Mouse (Mus musculus) CH12.LX (cell line): ENCODE data around the gene Psmc3ip. TPM values are rescaled to one million over a fixed set of nuclear protein-coding genes. Genes with fewer than 3 reads are reported as not detected.

Experiments used
- DNase-seq: peaks from one replicate; pipeline ENCODE4 v3.0.0-alpha.2; 2013; ENCODE audit errors: extremely low read depth
- H3K27ac ChIP-seq: 2 replicates; pipeline ENCODE4 v1.5.1; 2012; ENCODE audit warnings: low read depth, mild to moderate bottlenecking, control low read depth, moderate library complexity; ENCODE audit not compliant: insufficient read depth
- H3K27me3 ChIP-seq: replicated peaks from 2 replicates; pipeline ENCODE3; 2012; ENCODE audit warnings: inconsistent platforms
- H3K36me3 ChIP-seq, 2 experiments: replicated peaks in 1 of 2; 2 replicates each; pipeline versions ENCODE3 to v1.6.1; 2012; ENCODE audit warnings: inconsistent platforms in 1 of 2, low read length in 1 of 2, mild to moderate bottlenecking in 1 of 2, mixed read lengths in 1 of 2, moderate library complexity in 1 of 2; ENCODE audit not compliant: control insufficient read depth in 1 of 2, insufficient read depth in 1 of 2
- H3K4me1 ChIP-seq, 2 experiments: 2 replicates each; pipeline ENCODE4 v1.6.1; 2012; ENCODE audit warnings: inconsistent platforms in 1 of 2, moderate library complexity in 1 of 2; ENCODE audit not compliant: insufficient read depth in 2 of 2, control insufficient read depth in 1 of 2
- H3K4me2 ChIP-seq: 2 replicates; pipeline ENCODE4 v1.6.1; 2012; ENCODE audit warnings: low read depth, mild to moderate bottlenecking, control low read depth; ENCODE audit not compliant: poor library complexity, insufficient read depth, severe bottlenecking
- H3K4me3 ChIP-seq, 3 experiments: fragments of 150-350 bp in 1 of 3; sonication (generic) in 1 of 3; replicated peaks in 1 of 3; 2 replicates each; pipeline versions ENCODE3 to v1.5.1; 2011 to 2012; ENCODE audit warnings: low read depth in 2 of 3, low read length in 2 of 3, mild to moderate bottlenecking in 2 of 3, moderate library complexity in 2 of 3, control low read depth in 1 of 3, improper control_type of control experiment in 1 of 3, inconsistent platforms in 1 of 3, mixed read lengths in 1 of 3; ENCODE audit not compliant: poor library complexity in 1 of 3
- H3K79me2 ChIP-seq: replicated peaks from 2 replicates; pipeline ENCODE4 v1.6.1; 2012; ENCODE audit warnings: mild to moderate bottlenecking, moderate library complexity; ENCODE audit not compliant: control insufficient read depth, poor library complexity, insufficient read depth, severe bottlenecking; ENCODE audit errors: extremely low read depth
- H3K9ac ChIP-seq: 2 replicates; pipeline ENCODE4 v1.6.1; 2012; ENCODE audit warnings: low read depth, mild to moderate bottlenecking, control low read depth, moderate library complexity; ENCODE audit not compliant: insufficient read depth
- H3K9me3 ChIP-seq: replicated peaks from 2 replicates; pipeline ENCODE3; 2012; ENCODE audit warnings: low read length, inconsistent platforms, mixed read lengths
- CHD1 ChIP-seq: IDR thresholded peaks from 2 replicates; pipeline ENCODE4 v1.6.1; 2012; ENCODE audit warnings: low read depth, low read length, improper control_type of control experiment, inconsistent platforms
- CHD2 ChIP-seq: IDR thresholded peaks from 2 replicates; pipeline ENCODE4 v1.6.1; 2011; ENCODE audit warnings: low read length, improper control_type of control experiment
- IRF4 ChIP-seq: IDR thresholded peaks from 2 replicates; pipeline ENCODE4 v1.6.1; 2014; ENCODE audit warnings: low read depth, mild to moderate bottlenecking, inconsistent platforms, low read length, improper control_type of control experiment
- JUN ChIP-seq: IDR thresholded peaks from 2 replicates; pipeline ENCODE4 v1.6.1; 2011; ENCODE audit warnings: low read depth, mild to moderate bottlenecking, low read length, improper control_type of control experiment, moderate library complexity; ENCODE audit not compliant: insufficient read depth
- MAFK ChIP-seq: IDR thresholded peaks from 2 replicates; pipeline ENCODE4 v1.6.1; 2011; ENCODE audit warnings: low read length, improper control_type of control experiment; ENCODE audit not compliant: insufficient replicate concordance
- MAZ ChIP-seq: IDR thresholded peaks from 2 replicates; pipeline ENCODE4 v1.6.1; 2012; ENCODE audit warnings: low read depth, mild to moderate bottlenecking, inconsistent platforms, low read length, improper control_type of control experiment, moderate library complexity
- MEF2A ChIP-seq: IDR thresholded peaks from 2 replicates; pipeline ENCODE4 v1.6.1; 2014; ENCODE audit warnings: low read depth, mild to moderate bottlenecking, inconsistent platforms, low read length, improper control_type of control experiment, borderline replicate concordance
- MXI1 ChIP-seq: IDR thresholded peaks from 2 replicates; pipeline ENCODE4 v1.6.1; 2011; ENCODE audit warnings: mild to moderate bottlenecking, low read depth, low read length, improper control_type of control experiment
- NRF1 ChIP-seq: IDR thresholded peaks from 2 replicates; pipeline ENCODE4 v1.6.1; 2014; ENCODE audit warnings: low read depth, mild to moderate bottlenecking, inconsistent platforms, low read length, improper control_type of control experiment, moderate library complexity
- POLR2AphosphoS2 ChIP-seq: IDR thresholded peaks from 2 replicates; pipeline ENCODE4 v1.6.1; 2011; ENCODE audit warnings: low read depth, low read length, improper control_type of control experiment
- RAD21 ChIP-seq: IDR thresholded peaks from 2 replicates; pipeline ENCODE4 v1.6.1; 2011; ENCODE audit warnings: low read depth, mild to moderate bottlenecking, low read length, improper control_type of control experiment, moderate library complexity
- SIN3A ChIP-seq: IDR thresholded peaks from 2 replicates; pipeline ENCODE4 v1.6.1; 2012; ENCODE audit warnings: low read length, improper control_type of control experiment, inconsistent platforms
- SMC3 ChIP-seq: IDR thresholded peaks from 2 replicates; pipeline ENCODE4 v1.6.1; 2011; ENCODE audit warnings: low read depth, low read length, improper control_type of control experiment
- TBP ChIP-seq: conservative IDR thresholded peaks from 2 replicates; pipeline ENCODE4 v1.6.1; 2011; ENCODE audit warnings: low read depth, low read length, improper control_type of control experiment
- ZMIZ1 ChIP-seq: IDR thresholded peaks from 2 replicates; pipeline ENCODE4 v1.6.1; 2012; ENCODE audit warnings: low read depth, mild to moderate bottlenecking, inconsistent platforms, low read length, improper control_type of control experiment
- ZNF384 ChIP-seq: IDR thresholded peaks from 2 replicates; pipeline ENCODE4 v1.6.1; 2012; ENCODE audit warnings: low read depth, low read length, improper control_type of control experiment, inconsistent platforms
- dilution Hi-C: fragments of 300-500 bp; cut with MboI; formaldehyde crosslinking; loops from 2 replicates; pipeline ENCODE4 v1.14.3; 2020; ENCODE audit warnings: low sequenced_read_pairs; ENCODE audit not compliant: extremely low pct_unique_long_range_greater_than_20kb, extremely low pct_ligation_motif_present
- in situ Hi-C: fragments of 300-500 bp; cut with MboI; formaldehyde crosslinking; loops from 3 replicates; pipeline ENCODE4 v1.14.3; 2019; ENCODE audit warnings: low sequenced_read_pairs, low pct_ligation_motif_present, low pct_unique_long_range_greater_than_20kb, mixed read lengths
- polyA plus RNA-seq: library from polyadenylated mRNA; unstranded; fragments of >175 nt; gene quantifications from 2 replicates; pipeline ENCODE4 v1.2.1, GENCODE M21; 2012; ENCODE audit warnings: low read depth; ENCODE audit not compliant: insufficient read length
- total RNA-seq, 2 experiments: library from RNA; depleted of rRNA; stranded (reverse); fragments of 300-350 nt in 1 of 2; fragments of >200 nt in 1 of 2; gene quantifications; 2 replicates each; pipeline ENCODE4 v1.2.3; 2012 to 2014

Psmc3ip gene
- total and polyA plus RNA-seq, 3 experiments, result 63.7 to 89.9 (median 85.9) TPM

GRCm38 (mm10) chr11:101080421-101080820 is 14.8 kb downstream of the Psmc3ip start:
- Histone ChIP-seq H3K4me3 (no peak overlapping the region), H3K27me3 (peaks cover 3% of the 10 kb centered on the region), H3K9me3 (no peaks in the 10 kb centered on the region), H3K4me2 (no peak overlapping the region), H3K4me1 (peaks cover 11 to 29% of the 10 kb centered on the region in 2 experiments), H3K9ac (no peak overlapping the region), H3K36me3 (peaks cover 16 to 32% of the 10 kb centered on the region in 2 experiments), H3K27ac (no peak overlapping the region), H3K79me2 (peaks cover 14% of the 10 kb centered on the region; the same call in 1 of the 2 replicates)
- no peak for DNase-seq
- TF ChIP-seq CHD1 (no peak), MAFK (no peak), IRF4 (no peak), SMC3 (no peak), MXI1 (no peak), MEF2A (no peak), MAZ (no peak), NRF1 (no peak), POLR2AphosphoS2 (no peak), SIN3A (no peak), TBP (no peak), RAD21 (no peak), ZMIZ1 (no peak), CHD2 (no peak)
- in situ Hi-C loops (loop anchor here (5.0 to 10.0 kb wide), 2 partner anchors 102 to 224 kb away; partner anchors contain the start of gene Becn1), dilution Hi-C loops (no loop called here)

DNA sequence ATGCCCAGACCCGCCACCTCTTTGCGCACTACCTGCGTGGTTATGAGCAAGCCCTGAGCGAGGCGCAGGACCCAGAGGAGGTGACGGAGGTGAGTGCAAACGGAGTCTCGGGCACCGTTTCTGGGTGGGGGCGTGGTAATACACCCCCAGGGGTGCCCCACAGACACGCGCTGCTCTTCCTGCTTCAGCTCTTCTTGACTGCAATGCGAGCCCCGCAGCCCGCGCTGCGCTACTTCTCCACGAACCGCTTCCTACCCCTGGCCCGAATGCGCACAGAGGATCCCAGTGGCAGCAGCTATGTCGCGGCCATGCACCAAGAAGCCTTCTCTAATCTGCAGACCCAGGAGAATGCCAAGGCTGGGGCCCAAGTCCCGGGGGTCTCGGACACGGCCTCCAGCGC is 15.5 kb downstream of the Psmc3ip start:
- Histone ChIP-seq H3K79me2 (peaks cover 14% of the 10 kb centered on the region; the same call in 1 of the 2 replicates), H3K27ac (no peak overlapping the region), H3K4me1 (peaks cover 10 to 23% of the 10 kb centered on the region in 2 experiments), H3K9ac (no peak overlapping the region), H3K36me3 (peaks cover 11 to 26% of the 10 kb centered on the region in 2 experiments), H3K27me3 (peaks cover 3% of the 10 kb centered on the region)
- in situ Hi-C loops (loop anchor here (5.0 to 10.0 kb wide), 2 partner anchors 103 to 225 kb away; partner anchors contain the start of gene Becn1), dilution Hi-C loops (no loop called here)
- DNase-seq, result no peak
- TF ChIP-seq ZNF384 (no peak), MXI1 (no peak), JUN (no peak), RAD21 (no peak), NRF1 (no peak), SMC3 (no peak)
- TF ChIP-seq, all 38 proteins: peak for 0
- Histone ChIP-seq H3K9me3 (no peaks in the 10 kb centered on the region), H3K4me2 (no peak overlapping the region), H3K4me3 (no peak overlapping the region)
